Mouse (Mus musculus) ES-E14 (cell line): Measurements from ENCODE around the gene Bnip1. TPM values are rescaled to one million over a fixed set of nuclear protein-coding genes. Genes with fewer than 3 reads are reported as not detected.

Experiments
- DNase-seq: peaks from one replicate; pipeline ENCODE4 v3.0.0-alpha.2; 2013; ENCODE audit warnings: low read depth, low spot score
- H3K27ac ChIP-seq: 2 replicates; pipeline ENCODE4 v1.5.1; 2012; ENCODE audit warnings: low read depth, mild to moderate bottlenecking, low read length, moderate library complexity, mixed read lengths; ENCODE audit not compliant: poor library complexity, insufficient read depth, severe bottlenecking
- H3K36me3 ChIP-seq: 2 replicates; pipeline ENCODE4 v1.6.1; 2012; ENCODE audit warnings: mild to moderate bottlenecking, low read length, moderate library complexity, mixed read lengths; ENCODE audit not compliant: control insufficient read depth, poor library complexity, insufficient read depth, severe bottlenecking
- H3K4me1 ChIP-seq, 2 experiments: fragments of 150-350 bp in 1 of 2; sonication (generic) in 1 of 2; 2 replicates each; pipeline ENCODE4 v1.6.1; 2012; ENCODE audit warnings: low read length in 2 of 2, mild to moderate bottlenecking in 1 of 2, mixed read lengths in 1 of 2; ENCODE audit not compliant: control insufficient read depth in 2 of 2, insufficient read depth in 2 of 2, poor library complexity in 1 of 2
- H3K4me3 ChIP-seq, 2 experiments: fragments of 150-350 bp in 1 of 2; sonication (generic) in 1 of 2; 2 replicates each; pipeline ENCODE4 v1.5.1; 2012; ENCODE audit warnings: low read length in 2 of 2, low read depth in 1 of 2, mild to moderate bottlenecking in 1 of 2, mixed read lengths in 1 of 2; ENCODE audit not compliant: insufficient read depth in 1 of 2, poor library complexity in 1 of 2, severe bottlenecking in 1 of 2
- H3K9ac ChIP-seq: 2 replicates; pipeline ENCODE4 v1.6.1; 2012; ENCODE audit warnings: low read depth, mild to moderate bottlenecking, low read length, mixed read lengths; ENCODE audit not compliant: poor library complexity, insufficient read depth, severe bottlenecking
- H3K9me3 ChIP-seq: fragments of 150-350 bp; sonication (generic); 2 replicates; pipeline ENCODE4 v1.6.1; 2012; ENCODE audit warnings: low read depth, mild to moderate bottlenecking, low read length; ENCODE audit not compliant: control insufficient read depth, insufficient read depth
- CHD2 ChIP-seq: IDR thresholded peaks from 2 replicates; pipeline ENCODE4 v1.6.1; 2014; ENCODE audit warnings: mild to moderate bottlenecking, low read depth, low read length, inconsistent platforms
- HCFC1 ChIP-seq: IDR thresholded peaks from 2 replicates; pipeline ENCODE4 v1.6.1; 2012; ENCODE audit warnings: low read length, inconsistent platforms, borderline replicate concordance; ENCODE audit not compliant: insufficient read depth
- MAFK ChIP-seq: IDR thresholded peaks from 2 replicates; pipeline ENCODE4 v1.6.1; 2014; ENCODE audit warnings: mild to moderate bottlenecking, low read depth, low read length, inconsistent platforms; ENCODE audit not compliant: insufficient read depth
- ZC3H11A ChIP-seq: IDR thresholded peaks from 2 replicates; pipeline ENCODE4 v1.6.1; 2012; ENCODE audit warnings: low read depth, mild to moderate bottlenecking, inconsistent platforms, low read length, borderline replicate concordance
- ZNF384 ChIP-seq: IDR thresholded peaks from 2 replicates; pipeline ENCODE4 v1.6.1; 2012; ENCODE audit warnings: low read depth, low read length, inconsistent platforms
- in situ Hi-C, 2 experiments: fragments of 600-800 bp; cut with MboI; formaldehyde crosslinking; loops; one replicate each; pipeline ENCODE4 v1.15.1; 2025; ENCODE audit warnings: low sequenced_read_pairs in 2 of 2, inconsistent platforms in 1 of 2; ENCODE audit not compliant: unreplicated experiment in 2 of 2
- total RNA-seq: library from RNA; depleted of rRNA; stranded (reverse); fragments of 300-350 nt; gene quantifications from 2 replicates; pipeline ENCODE4 v1.2.3, GENCODE M21; 2012

The Bnip1 gene
- total RNA-seq, 1 experiment, result 24.5 TPM

DNA sequence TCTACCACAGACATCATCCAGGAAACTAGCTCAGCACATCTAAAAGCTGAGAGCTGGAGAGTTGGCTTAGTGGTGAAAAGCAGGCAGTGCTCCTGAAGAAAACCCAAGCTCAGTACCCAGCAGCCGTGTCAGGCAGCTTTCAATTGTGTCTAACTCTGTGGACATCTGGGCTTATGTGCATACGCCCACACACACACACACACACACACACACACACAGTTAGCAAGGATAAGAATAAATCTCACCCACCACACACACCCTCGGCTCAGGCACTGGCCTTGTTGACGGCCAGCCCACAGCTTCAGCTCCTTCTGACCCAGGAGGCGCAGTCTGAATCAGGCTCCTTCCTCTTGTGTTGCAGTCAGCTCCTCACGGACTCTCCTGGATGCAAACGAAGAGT, 10.7 kb downstream of the Bnip1 start:
- TF ChIP-seq CHD2, result no peak
- TF ChIP-seq HCFC1, result no peak
- no peak for TF ChIP-seq MAFK
- TF ChIP-seq ZNF384, result no peak
- no peak for TF ChIP-seq ZC3H11A
- Histone ChIP-seq H3K27ac (no peak overlapping the region), H3K9me3 (no peaks in the 10 kb centered on the region), H3K36me3 (peaks cover 30% of the 10 kb centered on the region; the same call in 1 of the 2 replicates), H3K4me1 (0 out of 4 replicates have a peak, but pooled peaks cover 0 to 3% of the 10 kb centered on the region in 2 experiments), H3K9ac (no peak overlapping the region), H3K4me3 (no peak overlapping the region)
- in situ Hi-C loops, result loop anchor here in 1 of 2 experiments (10.0 kb wide), 1 partner anchor 93 kb away; no protein-coding TSS in a partner anchor
- no peak for DNase-seq

DNA sequence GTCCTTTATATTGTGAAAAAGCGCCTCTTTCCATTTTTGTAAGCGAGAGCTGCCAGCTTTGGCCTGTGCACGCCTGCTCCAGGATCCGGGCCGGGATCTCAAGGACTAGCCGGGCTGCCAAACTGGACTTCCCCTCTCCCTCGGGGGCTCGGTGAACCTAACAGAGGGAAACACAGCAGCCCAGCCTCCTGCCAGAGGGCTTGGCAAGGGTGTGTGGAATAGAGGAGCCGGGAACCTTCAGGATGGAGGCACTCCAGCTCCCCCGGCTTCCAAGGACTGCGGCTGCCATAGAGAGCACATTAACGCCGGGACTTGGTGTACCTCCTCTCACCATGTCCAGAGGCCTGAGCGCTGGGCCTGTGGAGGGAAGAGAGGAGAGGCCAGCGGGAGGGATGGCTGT, 11.2 kb downstream of the Bnip1 start:
- DNase-seq, result no peak
- H3K9me3 ChIP-seq, result no peaks in the 10 kb centered on the region
- no peak for TF ChIP-seq ZC3H11A
- TF ChIP-seq ZNF384, result no peak
- TF ChIP-seq HCFC1, result no peak
- no peak for TF ChIP-seq MAFK
- TF ChIP-seq CHD2, result no peak
- peaks cover 27% of the 10 kb centered on the region; the same call in 1 of the 2 replicates for H3K36me3 ChIP-seq
- in situ Hi-C loops, result loop anchor here in 1 of 2 experiments (10.0 kb wide), 1 partner anchor 93 kb away; no protein-coding TSS in a partner anchor
- H3K4me3 ChIP-seq, result no peak overlapping the region
- no peak overlapping the region for H3K27ac ChIP-seq
- H3K9ac ChIP-seq, result no peak overlapping the region
- 0 out of 4 replicates have a peak, but pooled peaks cover 0 to 3% of the 10 kb centered on the region in 2 experiments for H3K4me1 ChIP-seq

DNA sequence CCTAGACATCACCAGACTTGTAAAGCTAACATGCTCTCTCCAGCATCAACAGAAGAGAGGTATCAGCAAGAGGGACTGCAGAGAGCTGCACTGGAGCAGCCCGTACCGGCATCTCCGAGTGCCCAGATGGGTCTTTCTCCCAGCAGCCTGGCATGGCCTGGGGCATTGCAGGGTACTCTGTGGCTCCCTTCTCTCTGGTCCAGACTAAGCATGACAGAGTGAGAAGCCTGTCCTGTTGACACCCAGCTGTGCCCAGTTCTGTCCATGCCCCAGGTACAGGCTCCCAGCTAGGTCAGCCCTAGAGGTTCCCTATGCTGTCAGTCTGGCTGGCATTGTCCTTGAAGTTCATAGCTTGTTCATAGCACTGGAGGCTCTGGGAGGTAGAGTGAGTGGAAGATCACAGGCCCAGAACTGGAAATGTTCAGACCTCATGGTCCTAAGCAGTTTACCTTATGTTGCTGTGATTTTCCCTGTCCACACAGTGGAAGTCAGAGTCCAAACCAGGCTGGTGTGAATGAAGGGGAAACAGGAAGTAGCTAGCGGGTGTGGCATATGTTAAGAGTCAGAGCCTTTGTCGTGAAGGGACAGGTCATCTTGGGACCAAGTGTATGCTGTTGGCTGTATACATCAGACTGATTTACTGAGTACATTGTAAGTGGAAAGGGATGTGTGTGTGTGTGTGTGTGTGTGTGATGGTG, 12.4 kb downstream of the Bnip1 start:
- in situ Hi-C loops, result loop anchor here in 1 of 2 experiments (10.0 kb wide), 1 partner anchor 92 kb away; no protein-coding TSS in a partner anchor
- Histone ChIP-seq H3K9ac (no peak overlapping the region), H3K36me3 (peaks cover 25% of the 10 kb centered on the region; the same call in 1 of the 2 replicates), H3K9me3 (no peaks in the 10 kb centered on the region), H3K27ac (no peak overlapping the region), H3K4me1 (0 out of 4 replicates have a peak, but pooled peaks cover 0 to 3% of the 10 kb centered on the region in 2 experiments), H3K4me3 (no peak overlapping the region)
- no peak for DNase-seq
- no peak for TF ChIP-seq ZC3H11A
- no peak for TF ChIP-seq CHD2
- TF ChIP-seq ZNF384, result no peak
- TF ChIP-seq MAFK, result no peak
- no peak for TF ChIP-seq HCFC1

DNA sequence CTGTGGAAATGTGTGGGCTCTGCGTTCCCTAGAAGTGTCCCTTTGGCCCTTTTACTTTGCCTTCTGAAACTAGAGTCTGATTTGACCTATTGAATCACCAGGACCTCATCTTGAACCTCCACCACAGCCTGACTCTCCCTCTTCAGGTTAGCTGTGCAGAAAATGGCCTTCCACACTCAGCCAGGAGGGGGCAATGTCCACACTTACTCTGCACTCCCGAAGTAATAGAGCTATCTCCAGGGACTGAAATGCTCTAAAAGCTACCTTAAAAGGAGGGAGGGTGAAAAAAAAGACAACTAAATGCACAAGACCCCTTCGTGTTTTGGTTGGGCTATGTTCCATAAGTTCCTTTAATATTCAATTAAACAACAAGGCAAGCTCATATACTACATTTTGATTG, 13.9 kb downstream of the Bnip1 start:
- Histone ChIP-seq H3K36me3 (peaks cover 20% of the 10 kb centered on the region; the same call in 1 of the 2 replicates), H3K9me3 (no peaks in the 10 kb centered on the region), H3K9ac (no peak overlapping the region), H3K27ac (no peak overlapping the region), H3K4me3 (no peak overlapping the region), H3K4me1 (0 out of 4 replicates have a peak, but pooled peaks cover 0 to 3% of the 10 kb centered on the region in 2 experiments)
- peak; percentile 3; the same call in 1 of the 2 replicates for TF ChIP-seq ZC3H11A
- no peak for TF ChIP-seq ZNF384
- DNase-seq, result peak; percentile 28
- in situ Hi-C loops, result loop anchor here in 1 of 2 experiments (10.0 kb wide), 1 partner anchor 90 kb away; no protein-coding TSS in a partner anchor
